In genomic region chr13:28948541-28948940, GRCm38 (mm10) we compare ENCODE assay signal across 8 mouse cellular contexts. TPM values are rescaled to one million over a fixed set of nuclear protein-coding genes. Genes with fewer than 3 reads are reported as not detected.
A peak's percentile ranks its signal among the peaks of the same experiment; 100 is the strongest.
DNase-seq lines count a peak whose midpoint lies in the region; ATAC-seq and TF ChIP-seq lines count a peak whose summit lies in the region.
"Had no signal": no experiment of that assay in that cellular context is flagged by ENCODE, and none has a peak within 500 bp of the region (broad histone marks: within the 10 kb centered on the region; RNA-seq: fewer than 3 reads in every experiment).

No protein-coding gene starts in this region.

- WGBS in heart, embryonic 16.5 days: 2% methylated on average over 10 of the region's 10 CpGs
- WGBS in midbrain, embryonic 14.5 days: 1% methylated on average over 10 of the region's 10 CpGs
- 8% methylated on average over 10 of the region's 10 CpGs for WGBS in thymus, adult 2 months

- H3K4me1 ChIP-seq in heart, embryonic 16.5 days (ENCODE audit: control insufficient read depth, insufficient read depth, low read length): peaks cover 13% of the 10 kb centered on the region
- peaks cover 20% of the 10 kb centered on the region for H3K4me1 ChIP-seq in midbrain, embryonic 14.5 days (ENCODE audit: control insufficient read depth, insufficient read depth, low read length)
- peaks cover 25% of the 10 kb centered on the region for H3K4me1 ChIP-seq in thymus, adult 2 months (replicated peaks; ENCODE audit: control insufficient read depth, insufficient read depth, low read length)

- H3K4me2 ChIP-seq in heart, embryonic 16.5 days (ENCODE audit: low read depth, low read length): peak overlapping the region; percentile 73
- peak overlapping the region; percentile 80 for H3K4me2 ChIP-seq in midbrain, embryonic 14.5 days (ENCODE audit: low read length)

- 0 out of 2 replicates have a peak, but pooled peaks have one; percentile 4 for ATAC-seq in common myeloid progenitor, adult 5-6 weeks (replicated peaks; ENCODE audit: low read depth, poor library complexity, severe bottlenecking)
- ATAC-seq in heart, embryonic 16.5 days (replicated peaks; ENCODE audit: extremely low read depth, insufficient read depth, low FRiP score): no peak
- no peak for ATAC-seq in midbrain, embryonic 14.5 days (ENCODE audit: low FRiP score, low TSS enrichment)

- 0 out of 2 replicates have a peak, but pooled peaks cover 5% of the 10 kb centered on the region for H3K36me3 ChIP-seq in heart, embryonic 16.5 days (ENCODE audit: control insufficient read depth, insufficient read depth)
- H3K36me3 ChIP-seq in midbrain, embryonic 14.5 days (ENCODE audit: control insufficient read depth, insufficient read depth, low read length): peaks cover 11% of the 10 kb centered on the region
- peaks cover 7% of the 10 kb centered on the region; the same call in 1 of the 2 replicates for H3K36me3 ChIP-seq in thymus, adult 2 months (ENCODE audit: control insufficient read depth, insufficient read depth, low read length)

- no peaks in the 10 kb centered on the region for H3K27me3 ChIP-seq in heart, embryonic 16.5 days (ENCODE audit: control insufficient read depth, insufficient read depth, low read length)
- H3K27me3 ChIP-seq in midbrain, embryonic 14.5 days (ENCODE audit: control insufficient read depth, insufficient read depth, low read length): no peaks in the 10 kb centered on the region
- no peaks in the 10 kb centered on the region for H3K27me3 ChIP-seq in thymus, adult 2 months (ENCODE audit: control insufficient read depth, insufficient read depth, low read length)

- H3K9me3 ChIP-seq in heart, embryonic 16.5 days (replicated peaks; ENCODE audit: control insufficient read depth, low read length): no peaks in the 10 kb centered on the region
- no peaks in the 10 kb centered on the region for H3K9me3 ChIP-seq in midbrain, embryonic 14.5 days (ENCODE audit: control insufficient read depth, low read length)

- 0 out of 2 replicates have a peak overlapping the region, but pooled peaks have one; percentile 94 for H3K27ac ChIP-seq in layer of hippocampus, adult 2 months
- H3K27ac ChIP-seq in heart, embryonic 16.5 days (ENCODE audit: low read length): peak overlapping the region; percentile 71
- H3K27ac ChIP-seq in midbrain, embryonic 14.5 days (replicated peaks; ENCODE audit: low read depth, low read length): peak overlapping the region; percentile 88
- peak overlapping the region; percentile 20; the same call in 1 of the 2 replicates for H3K27ac ChIP-seq in thymus, adult 2 months (ENCODE audit: control insufficient read depth, insufficient read depth, low read length)
- H3K27ac ChIP-seq: macrophage had no signal

- no peak for TF ChIP-seq CTCF in layer of hippocampus, adult 2 months (conservative IDR thresholded peaks at IDR 0.05)
- no peak for TF ChIP-seq CTCF in thymus, adult 2 months (IDR thresholded peaks at IDR 0.05; ENCODE audit: borderline replicate concordance, control insufficient read depth, extremely low read depth, insufficient read depth, low read length, poor library complexity)

- peak overlapping the region; percentile 64 for H3K9ac ChIP-seq in heart, embryonic 16.5 days (ENCODE audit: low read length)
- H3K9ac ChIP-seq in midbrain, embryonic 14.5 days (replicated peaks; ENCODE audit: low read length): peak overlapping the region; percentile 83

- intact Hi-C loops in left cerebral cortex, postnatal 4 days (cut with DNase I): loop anchor here (5.0 kb wide), 1 partner anchor 156 kb away; no protein-coding TSS in a partner anchor

- H3K4me3 ChIP-seq in layer of hippocampus, adult 2 months: peak overlapping the region; percentile 82
- peak overlapping the region; percentile 46 for H3K4me3 ChIP-seq in heart, embryonic 16.5 days (ENCODE audit: low read length)
- H3K4me3 ChIP-seq in midbrain, embryonic 14.5 days (replicated peaks; ENCODE audit: low read depth, low read length): peak overlapping the region; percentile 81
- peak overlapping the region; percentile 41 for H3K4me3 ChIP-seq in thymus, adult 2 months (ENCODE audit: control insufficient read depth, insufficient read depth, low read length)

- TF ChIP-seq POLR2A in thymus, adult 2 months (IDR thresholded peaks at IDR 0.05; ENCODE audit: control insufficient read depth, extremely low read depth, insufficient read depth, low read length, poor library complexity): no peak

- DNase-seq in layer of hippocampus, adult 2 months (ENCODE audit: low spot score in 2 of 2): no peak
- no peak for DNase-seq in layer of hippocampus, adult 8-10 months (ENCODE audit: low spot score in 2 of 2)
- DNase-seq in left cerebral cortex, postnatal 4 days: peak; percentile 74
- peak; percentile 87 for DNase-seq in midbrain, embryonic 14.5 days
- peak; percentile 43 for DNase-seq in thymus, adult 2 months

RNA-seq across cellular contexts. Expression of gene Sox4, which starts 5.0 kb away (rescaled TPM):
- total RNA-seq in layer of hippocampus, adult 2 months (2021): 10 to 100 TPM; 18.6 to 21.2 TPM
- total RNA-seq in layer of hippocampus, adult 8-10 months (2022): 10 to 100 TPM; 13.5 to 16.0 (median 14.4) TPM
- total RNA-seq in common myeloid progenitor, adult 5-6 weeks (2017): 95.6 and 118 TPM in 2 replicates
- polyA plus RNA-seq in heart, embryonic 16.5 days (2015; fragmentation: Nextera tagmentation; extraction: Ambion mirVana): 34.6 and 34.9 TPM in 2 replicates
- 100 to 1,000 TPM; 230 to 261 TPM for total RNA-seq in left cerebral cortex, postnatal 4 days (2021)
- 295 and 314 TPM in 2 replicates for polyA plus RNA-seq in midbrain, embryonic 14.5 days (2014; fragmentation: Nextera tagmentation; extraction: Ambion mirVana)
- polyA plus RNA-seq in thymus, adult 2 months (2012; rRNA removed): 137 and 191 TPM in 2 replicates

Comparison
In these comparisons a context has a peak if more than half of its experiments do, and no peak if none do; other contexts are left out.
1. DNase-seq: peak in left cerebral cortex, postnatal 4 days (single experiment), midbrain, embryonic 14.5 days (single experiment) and thymus, adult 2 months (single experiment); none in layer of hippocampus, adult 2 months (0 of 2) and layer of hippocampus, adult 8-10 months (0 of 2).
2. H3K27ac ChIP-seq: peak in every context shown above with its lines; median percentile 94 in layer of hippocampus, adult 2 months; 88 in midbrain, embryonic 14.5 days; 71 in heart, embryonic 16.5 days; 20 in thymus, adult 2 months.
3. Peak in every context shown above with its lines, with median percentiles within 50 percentile points of each other: H3K4me3 ChIP-seq.